Mouse (Mus musculus) midbrain, embryonic 14.5 days (tissue): Measurements from ENCODE around the gene Hmcn2. TPM values are rescaled to one million over a fixed set of nuclear protein-coding genes. Genes with fewer than 3 reads are reported as not detected.

Experiments
- ATAC-seq: fragments of 200-750 bp; cut with Nextera tagmentation; 2 replicates; pipeline ENCODE4 v1.8.0; 2017; ENCODE audit warnings: moderate number of reproducible peaks, moderate library complexity; ENCODE audit not compliant: low FRiP score, low TSS enrichment
- DNase-seq: peaks from one replicate; pipeline ENCODE4 v3.0.0-alpha.2; 2015
- H3K27ac ChIP-seq: fragments of 300-500 bp; sonication (generic); replicated peaks from 2 replicates; pipeline ENCODE4 v1.5.1; 2014; ENCODE audit warnings: mild to moderate bottlenecking, low read depth, low read length, moderate library complexity
- H3K27me3 ChIP-seq: fragments of 300-500 bp; sonication (generic); 2 replicates; pipeline ENCODE4 v1.6.1; 2014; ENCODE audit warnings: low read length, control low read depth, mixed read lengths; ENCODE audit not compliant: control insufficient read depth, insufficient read depth
- H3K36me3 ChIP-seq: fragments of 300-500 bp; sonication (generic); 2 replicates; pipeline ENCODE4 v1.6.1; 2014; ENCODE audit warnings: low read length, control low read depth; ENCODE audit not compliant: control insufficient read depth, insufficient read depth
- H3K4me1 ChIP-seq: fragments of 300-500 bp; sonication (generic); 2 replicates; pipeline ENCODE4 v1.6.1; 2014; ENCODE audit warnings: mild to moderate bottlenecking, antibody characterized with exemption, low read length, control low read depth; ENCODE audit not compliant: control insufficient read depth, insufficient read depth
- H3K4me2 ChIP-seq: fragments of 300-500 bp; sonication (generic); 2 replicates; pipeline ENCODE4 v1.6.1; 2014; ENCODE audit warnings: mild to moderate bottlenecking, low read length, moderate library complexity
- H3K4me3 ChIP-seq: fragments of 300-500 bp; sonication (generic); replicated peaks from 2 replicates; pipeline ENCODE4 v1.5.1; 2014; ENCODE audit warnings: low read depth, low read length
- H3K9ac ChIP-seq: fragments of 300-500 bp; sonication (generic); replicated peaks from 2 replicates; pipeline ENCODE4 v1.6.1; 2014; ENCODE audit warnings: mild to moderate bottlenecking, low read length, moderate library complexity
- H3K9me3 ChIP-seq: fragments of 300-500 bp; sonication (generic); 2 replicates; pipeline ENCODE4 v1.6.1; 2016; ENCODE audit warnings: low read length, control low read depth, mixed read lengths; ENCODE audit not compliant: control insufficient read depth
- WGBS: fragments of 180-500 bp; shearing (Covaris S2); extraction: QIAGEN DNeasy Blood & Tissue Kit; methylation state at CpG from one replicate; pipeline ENCODE4 v1.1.7; 2014; 5-methylcytosine and 5-hydroxymethylcytosine counted together
- polyA plus RNA-seq: library from polyadenylated mRNA; unstranded; fragments of >200 nt; fragmentation: Nextera tagmentation; extraction: Ambion mirVana; gene quantifications from 2 replicates; pipeline ENCODE4 v1.2.1, GENCODE M21; 2014

Gene Hmcn2
- polyA plus RNA-seq, 1 experiment from 2014 or later: 0.08 TPM

DNA sequence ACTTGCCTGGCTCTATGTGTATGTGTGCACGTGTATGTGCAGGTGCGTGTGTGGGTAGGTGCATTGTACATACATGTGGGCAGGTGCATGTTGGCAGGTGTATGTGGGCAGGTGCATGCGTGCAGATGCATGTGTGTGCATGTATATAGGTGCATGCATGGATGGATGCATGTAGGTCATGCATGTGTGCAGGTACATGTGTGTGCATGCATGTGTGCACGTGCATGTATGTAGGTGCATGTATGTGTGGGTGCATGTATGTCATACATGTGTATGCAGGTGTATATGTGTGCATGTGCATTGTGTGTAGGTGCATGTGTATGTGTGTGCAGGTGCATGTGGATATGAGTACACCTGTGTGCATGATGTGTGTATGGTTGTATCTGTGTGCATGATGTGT, 135.7 kb downstream of the Hmcn2 start:
- H3K36me3 ChIP-seq: no peaks in the 10 kb centered on the region
- H3K9ac ChIP-seq: no peak overlapping the region
- no peaks in the 10 kb centered on the region for H3K27me3 ChIP-seq
- H3K9me3 ChIP-seq: no peaks in the 10 kb centered on the region
- no peak for DNase-seq
- WGBS: 94% methylated on average over 4 of the region's 4 CpGs
- no peak overlapping the region for H3K4me2 ChIP-seq
- ATAC-seq: no peak
- H3K27ac ChIP-seq: no peak overlapping the region
- peaks cover 20% of the 10 kb centered on the region for H3K4me1 ChIP-seq
- H3K4me3 ChIP-seq: no peak overlapping the region

GRCm38 (mm10) chr2:31450661-31451060, 136.4 kb downstream of the Hmcn2 start:
- H3K4me1 ChIP-seq: peaks cover 20% of the 10 kb centered on the region
- no peaks in the 10 kb centered on the region for H3K27me3 ChIP-seq
- H3K4me2 ChIP-seq: no peak overlapping the region
- DNase-seq: no peak
- no peaks in the 10 kb centered on the region for H3K9me3 ChIP-seq
- H3K36me3 ChIP-seq: no peaks in the 10 kb centered on the region
- 35% methylated on average over 3 of the region's 3 CpGs for WGBS
- H3K9ac ChIP-seq: no peak overlapping the region
- no peak overlapping the region for H3K4me3 ChIP-seq
- ATAC-seq: no peak
- H3K27ac ChIP-seq: no peak overlapping the region

- Histone ChIP-seq H3K27me3 (no peaks in the 10 kb centered on the region), H3K9ac (no peak overlapping the region), H3K4me1 (peaks cover 20% of the 10 kb centered on the region), H3K9me3 (no peaks in the 10 kb centered on the region), H3K36me3 (no peaks in the 10 kb centered on the region), H3K27ac (no peak overlapping the region), H3K4me3 (no peak overlapping the region), H3K4me2 (no peak overlapping the region)
- DNase-seq (no peak), ATAC-seq (no peak)
- WGBS: 85% methylated on average over 1 of the region's 1 CpGs
Measured at GRCm38 (mm10) chr2:31451530-31451929, 137.3 kb downstream of the Hmcn2 start.

DNA sequence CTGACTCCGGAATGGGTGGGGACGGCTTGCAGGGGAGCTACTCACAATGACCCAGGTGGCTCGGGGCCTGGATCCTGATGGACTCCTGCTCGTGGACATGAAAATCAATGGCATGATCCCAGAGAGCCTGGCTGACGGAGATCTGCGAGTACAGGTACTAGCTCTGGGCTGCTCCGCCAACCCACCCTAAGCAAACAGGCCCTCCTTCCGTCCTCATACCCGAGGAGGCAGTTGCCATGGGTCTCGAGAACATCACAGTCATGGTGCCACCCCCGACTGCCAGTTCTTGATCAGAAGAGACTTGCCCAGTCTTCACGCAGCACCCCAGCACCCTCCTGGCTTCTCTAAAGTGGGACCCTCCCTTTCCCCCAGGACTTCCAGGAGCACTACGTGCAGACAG, 138.8 kb downstream of the Hmcn2 start:
- ATAC-seq (no peak), DNase-seq (no peak)
- 79% methylated on average over 13 of the region's 13 CpGs for WGBS
- H3K9ac ChIP-seq: no peak overlapping the region
- H3K4me2 ChIP-seq: no peak overlapping the region
- H3K4me1 ChIP-seq: peaks cover 20% of the 10 kb centered on the region
- H3K4me3 ChIP-seq: no peak overlapping the region
- H3K9me3 ChIP-seq: no peaks in the 10 kb centered on the region
- H3K27ac ChIP-seq: no peak overlapping the region
- no peaks in the 10 kb centered on the region for H3K36me3 ChIP-seq
- peaks cover 5% of the 10 kb centered on the region; the same call in 1 of the 2 replicates for H3K27me3 ChIP-seq

- H3K4me1 ChIP-seq: peaks cover 18% of the 10 kb centered on the region
- 37% methylated on average over 11 of the region's 11 CpGs for WGBS
- no peak overlapping the region for H3K9ac ChIP-seq
- H3K27ac ChIP-seq: no peak overlapping the region
- ATAC-seq (no peak), DNase-seq (no peak)
- peaks cover 11% of the 10 kb centered on the region for H3K27me3 ChIP-seq
- H3K4me3 ChIP-seq: no peak overlapping the region
- H3K36me3 ChIP-seq: no peaks in the 10 kb centered on the region
- no peak overlapping the region for H3K4me2 ChIP-seq
- no peaks in the 10 kb centered on the region for H3K9me3 ChIP-seq
Measured at GRCm38 (mm10) chr2:31453559-31454177, 139.5 kb downstream of the Hmcn2 start.

DNA sequence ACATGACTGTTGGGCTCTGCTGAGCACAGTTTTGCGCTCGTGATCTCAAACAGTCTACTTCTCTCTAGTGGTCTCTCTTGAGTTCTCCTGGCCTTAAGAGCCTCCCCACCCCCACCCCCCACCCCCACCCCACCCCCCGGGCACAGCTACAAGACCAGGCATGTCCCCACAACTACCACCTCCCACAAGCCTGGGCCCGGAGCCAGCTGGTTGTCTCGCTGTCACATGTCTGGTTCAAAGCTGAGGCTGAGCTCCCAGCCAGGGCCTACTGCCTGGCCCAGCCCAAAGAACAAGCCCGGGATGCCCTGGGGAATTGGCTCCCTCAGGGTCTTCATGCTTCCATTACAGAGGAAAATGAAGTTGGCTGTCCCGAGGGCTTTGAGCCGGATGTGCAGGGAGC, 140.1 kb downstream of the Hmcn2 start:
- ATAC-seq: no peak
- Histone ChIP-seq H3K9me3 (no peaks in the 10 kb centered on the region), H3K4me2 (no peak overlapping the region), H3K36me3 (no peaks in the 10 kb centered on the region), H3K9ac (no peak overlapping the region), H3K4me3 (no peak overlapping the region), H3K27ac (no peak overlapping the region), H3K27me3 (peaks cover 17% of the 10 kb centered on the region), H3K4me1 (peaks cover 12% of the 10 kb centered on the region)
- peak; percentile 49 for DNase-seq
- WGBS: 66% methylated on average over 8 of the region's 8 CpGs

DNA sequence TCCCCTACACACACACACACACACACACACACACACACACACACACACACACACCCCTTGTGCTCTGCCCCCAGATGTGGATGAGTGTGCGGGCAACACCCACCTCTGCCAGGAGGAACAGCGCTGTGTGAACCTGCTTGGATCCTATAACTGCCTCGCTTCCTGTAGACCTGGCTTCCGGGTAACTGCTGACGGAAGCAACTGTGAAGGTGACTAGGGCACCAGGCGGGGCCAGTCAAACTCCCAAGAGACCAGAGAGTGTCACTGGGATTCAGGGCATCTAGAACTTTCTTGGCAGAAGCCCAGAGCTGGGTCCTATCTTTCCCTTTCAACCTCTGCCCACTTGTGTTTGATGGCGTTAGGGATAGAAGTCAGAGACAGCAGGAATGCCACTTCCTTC, 141.2 kb downstream of the Hmcn2 start:
- no peak overlapping the region for H3K9ac ChIP-seq
- no peak for ATAC-seq
- H3K4me2 ChIP-seq: no peak overlapping the region
- H3K27me3 ChIP-seq: peaks cover 28% of the 10 kb centered on the region
- DNase-seq: no peak
- 0 out of 2 replicates have a peak, but pooled peaks cover 5% of the 10 kb centered on the region for H3K4me1 ChIP-seq
- WGBS: 93% methylated on average over 7 of the region's 7 CpGs
- no peak overlapping the region for H3K4me3 ChIP-seq
- no peaks in the 10 kb centered on the region for H3K9me3 ChIP-seq
- no peaks in the 10 kb centered on the region for H3K36me3 ChIP-seq
- H3K27ac ChIP-seq: no peak overlapping the region

- no peak overlapping the region for H3K4me3 ChIP-seq
- H3K9me3 ChIP-seq: no peaks in the 10 kb centered on the region
- no peak for DNase-seq
- no peaks in the 10 kb centered on the region for H3K36me3 ChIP-seq
- ATAC-seq: no peak
- H3K4me1 ChIP-seq: 0 out of 2 replicates have a peak, but pooled peaks cover 4% of the 10 kb centered on the region
- no peak overlapping the region for H3K27ac ChIP-seq
- H3K4me2 ChIP-seq: no peak overlapping the region
- WGBS: 56% methylated on average over 5 of the region's 5 CpGs
- no peak overlapping the region for H3K9ac ChIP-seq
- peaks cover 35% of the 10 kb centered on the region for H3K27me3 ChIP-seq
Measured at GRCm38 (mm10) chr2:31458460-31458859, 144.2 kb downstream of the Hmcn2 start.
